Mouse (Mus musculus): Measurements from ENCODE around the gene Gm4792.

DNA sequence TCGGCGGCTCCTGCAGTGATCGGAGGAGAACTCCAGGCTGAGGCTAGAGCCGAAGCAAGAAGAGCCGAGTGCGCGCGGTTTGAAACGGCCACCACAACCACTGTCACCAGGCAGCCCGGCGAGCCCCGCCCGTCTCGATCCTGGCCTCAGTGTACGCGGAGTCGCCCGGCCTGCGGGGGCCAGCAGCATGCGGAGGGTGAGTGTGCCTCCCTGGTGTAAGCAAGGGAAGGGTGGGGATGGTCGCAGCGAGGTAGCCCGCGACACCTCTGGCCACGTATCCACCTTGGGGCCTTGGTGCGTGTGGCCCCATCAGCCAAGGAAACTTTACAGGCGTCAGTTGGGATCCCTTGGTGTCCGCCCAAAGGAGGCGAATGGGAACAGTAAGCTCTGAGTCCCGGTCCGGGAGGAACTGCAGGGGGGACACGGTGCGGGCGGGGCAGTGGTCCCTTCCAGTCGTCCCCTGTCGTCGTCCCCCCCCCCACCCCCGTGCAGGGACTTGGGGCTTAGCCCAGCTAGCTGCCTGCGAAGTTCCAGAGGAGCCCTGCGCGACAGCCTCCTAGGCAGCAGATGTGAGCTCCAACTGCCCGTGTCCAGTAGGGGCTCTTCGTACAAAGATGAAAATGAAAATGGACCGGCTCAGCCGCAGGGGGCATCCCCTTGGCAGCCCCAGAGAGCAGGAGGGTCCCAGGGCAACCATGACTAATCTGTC, 13.7 kb upstream of the Gm4792 start:
- no peak for TF ChIP-seq CTCF (IDR thresholded peaks at IDR 0.05; ENCODE audit: low read depth, low read length)
- no peak for TF ChIP-seq GATA2 (IDR thresholded peaks at IDR 0.05; ENCODE audit: borderline replicate concordance, low read depth, low read length)
- TF ChIP-seq GATA1 (IDR thresholded peaks at IDR 0.05; ENCODE audit: borderline replicate concordance, low read length): no peak
- TF ChIP-seq TAL1 (conservative IDR thresholded peaks at IDR 0.05; ENCODE audit: low read depth, low read length): no peak
- TF ChIP-seq POLR2AphosphoS5 (IDR thresholded peaks at IDR 0.05; ENCODE audit: insufficient replicate concordance, low read depth, low read length): no peak
